Mouse (Mus musculus) liver, embryonic 14.5 days (tissue): ENCODE data around the gene Mcm3. TPM values are rescaled to one million over a fixed set of nuclear protein-coding genes. Genes with fewer than 3 reads are reported as not detected.

Source experiments
- ATAC-seq: fragments of 200-750 bp; cut with Nextera tagmentation; 2 replicates; pipeline ENCODE4 v1.8.0; 2017; ENCODE audit warnings: moderate number of reproducible peaks, mild to moderate bottlenecking, moderate library complexity; ENCODE audit not compliant: insufficient read depth
- DNase-seq, 3 experiments: peaks; one replicate each; pipeline ENCODE4 v3.0.0-alpha.2; 2012 to 2013; ENCODE audit warnings: low read depth in 3 of 3, low spot score in 3 of 3
- H3K27ac ChIP-seq: fragments of 300-500 bp; sonication (generic); 2 replicates; pipeline ENCODE4 v1.5.1; 2014; ENCODE audit warnings: moderate library complexity, mild to moderate bottlenecking, control low read depth, inconsistent platforms
- H3K27me3 ChIP-seq: fragments of 300-500 bp; sonication (generic); 2 replicates; pipeline ENCODE4 v1.6.1; 2014; ENCODE audit warnings: mild to moderate bottlenecking, low read length, moderate library complexity; ENCODE audit not compliant: control insufficient read depth, insufficient read depth
- H3K36me3 ChIP-seq: fragments of 300-500 bp; sonication (generic); replicated peaks from 2 replicates; pipeline ENCODE4 v1.6.1; 2014; ENCODE audit warnings: low read depth; ENCODE audit not compliant: control insufficient read depth, insufficient read depth
- H3K4me1 ChIP-seq, 2 experiments: fragments of 200-500 bp in 1 of 2; fragments of 300-500 bp in 1 of 2; sonication (generic) in 1 of 2; replicated peaks; 2 replicates each; pipeline ENCODE4 v1.6.1; 2012 to 2014; ENCODE audit warnings: antibody characterized with exemption in 1 of 2, inconsistent platforms in 1 of 2, low read length in 1 of 2; ENCODE audit not compliant: control insufficient read depth in 2 of 2, insufficient read depth in 2 of 2
- H3K4me2 ChIP-seq: fragments of 300-500 bp; sonication (generic); 2 replicates; pipeline ENCODE4 v1.6.1; 2014; ENCODE audit warnings: low read depth, mild to moderate bottlenecking, control low read depth, moderate library complexity
- H3K4me3 ChIP-seq, 2 experiments: fragments of 200-500 bp in 1 of 2; fragments of 300-500 bp in 1 of 2; sonication (generic) in 1 of 2; 2 replicates each; pipeline ENCODE4 v1.5.1; 2012 to 2014; ENCODE audit warnings: low read depth in 2 of 2, low read length in 2 of 2, mild to moderate bottlenecking in 2 of 2, control low read depth in 1 of 2, inconsistent platforms in 1 of 2, moderate library complexity in 1 of 2; ENCODE audit not compliant: insufficient read depth in 1 of 2
- H3K9ac ChIP-seq: fragments of 300-500 bp; sonication (generic); replicated peaks from 2 replicates; pipeline ENCODE4 v1.6.1; 2014; ENCODE audit warnings: mild to moderate bottlenecking, control low read depth, moderate library complexity
- H3K9me3 ChIP-seq: fragments of 300-500 bp; sonication (generic); 2 replicates; pipeline ENCODE4 v1.6.1; 2016; ENCODE audit warnings: low read length, mixed read lengths; ENCODE audit not compliant: control insufficient read depth
- CTCF ChIP-seq: IDR thresholded peaks from 2 replicates; pipeline ENCODE4 v1.5.1; 2016; ENCODE audit warnings: antibody characterized with exemption, low read depth, control low read depth
- EP300 ChIP-seq: IDR thresholded peaks from 2 replicates; pipeline ENCODE4 v1.6.1; 2016; ENCODE audit warnings: antibody characterized with exemption, low read depth
- WGBS: fragments of 180-500 bp; shearing (Covaris S2); extraction: QIAGEN DNeasy Blood & Tissue Kit; methylation state at CpG from one replicate; pipeline ENCODE4 v1.1.7; 2014; ENCODE audit not compliant: insufficient replicate concordance; 5-methylcytosine and 5-hydroxymethylcytosine counted together
- polyA plus RNA-seq, 2 experiments: library from polyadenylated mRNA; depleted of rRNA in 1 of 2; stranded (reverse) in 1 of 2; unstranded in 1 of 2; fragments of >200 nt; fragmentation: Nextera tagmentation in 1 of 2; extraction: Ambion mirVana in 1 of 2; gene quantifications; 2 replicates each; pipeline versions ENCODE4 v1.2.1 to v1.2.3; 2012 to 2014

Gene Mcm3
- 107 and 110 TPM in 2 replicates for polyA plus RNA-seq (2012; rRNA removed)
- polyA plus RNA-seq (2014; fragmentation: Nextera tagmentation; extraction: Ambion mirVana), result 154 and 173 TPM in 2 replicates

DNA sequence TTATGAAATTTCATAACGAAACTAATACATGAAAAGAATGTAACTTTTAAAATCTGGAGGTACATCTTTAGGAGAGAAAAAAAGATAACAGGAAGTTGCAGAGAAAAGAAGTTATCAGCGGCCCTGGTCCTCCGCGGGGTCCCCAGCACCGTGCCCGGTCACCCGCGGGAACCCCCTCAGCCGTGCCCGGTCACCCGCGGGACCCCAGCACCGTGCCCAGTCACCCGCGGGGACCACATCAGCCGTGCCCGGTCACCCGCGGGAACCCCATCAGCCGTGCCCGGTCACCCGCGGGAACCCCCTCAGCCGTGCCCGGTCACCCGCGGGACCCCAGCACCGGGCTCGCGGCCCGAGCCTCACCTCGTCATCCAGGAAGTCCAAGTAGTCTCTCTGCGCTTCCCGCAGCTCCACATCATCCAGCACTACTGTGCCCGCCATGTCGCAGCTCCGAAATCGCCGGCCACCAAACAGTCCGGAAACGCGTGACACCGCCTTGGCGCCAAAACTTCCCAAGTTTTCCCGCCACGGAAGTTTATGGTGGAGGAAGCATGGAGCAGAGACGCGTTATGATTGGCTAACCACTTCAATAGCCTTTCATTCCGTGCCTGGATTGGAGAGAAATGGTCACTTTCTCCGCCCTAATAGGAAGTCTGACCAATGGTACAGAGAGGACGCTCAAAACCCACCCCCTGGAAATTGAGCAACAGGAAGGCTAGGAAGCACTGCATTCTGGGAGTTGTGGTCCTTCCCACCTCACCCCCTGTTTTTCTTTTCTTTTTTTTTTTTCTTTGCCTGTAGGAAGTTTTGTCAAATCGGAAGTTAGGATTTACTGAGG is at the start of gene Mcm3:
TSS of gene Mcm3 (minus strand) at position 542 of the 835 bp plus-strand sequence.
- peaks cover 7 to 14% of the 10 kb centered on the region in 2 experiments for H3K4me1 ChIP-seq
- no peaks in the 10 kb centered on the region for H3K9me3 ChIP-seq
- peak within 1 kb of the TSS; percentile 75 for H3K9ac ChIP-seq
- under 1% methylated on average over 52 of the region's 52 CpGs for WGBS
- ATAC-seq, result peak; percentile 99
- H3K27ac ChIP-seq, result no peak within 1 kb of the TSS
- H3K4me3 ChIP-seq, result peak within 1 kb of the TSS; percentile 94 to 95
- peaks cover 36% of the 10 kb centered on the region for H3K36me3 ChIP-seq
- H3K4me2 ChIP-seq, result peak within 1 kb of the TSS; percentile 80
- DNase-seq, result peak; percentile 97
- no peak for TF ChIP-seq EP300
- TF ChIP-seq CTCF, result no peak
- no peaks in the 10 kb centered on the region for H3K27me3 ChIP-seq

DNA sequence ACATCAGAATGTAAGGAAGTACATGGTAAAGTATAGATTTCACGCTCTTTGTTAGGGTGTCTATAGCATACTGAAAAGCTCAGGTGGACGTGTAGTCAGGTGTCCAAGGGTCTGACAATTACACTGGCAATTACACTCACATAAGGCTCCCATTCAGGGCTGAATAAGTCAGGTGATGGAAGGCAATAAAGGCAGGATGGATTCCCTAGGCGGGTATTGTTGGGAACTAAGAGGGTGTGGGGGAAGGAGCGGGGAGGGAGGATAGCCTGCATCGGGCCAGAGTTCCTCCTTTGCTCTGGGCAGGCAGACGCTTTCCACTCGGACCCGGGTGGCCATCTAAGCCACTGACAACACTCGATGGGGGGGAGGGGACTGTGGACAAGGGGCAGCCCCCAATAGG is 47.9 kb upstream of the Mcm3 start:
- no peak overlapping the region for H3K9ac ChIP-seq
- WGBS, result 53% methylated on average over 9 of the region's 9 CpGs
- DNase-seq, result no peak
- no peaks in the 10 kb centered on the region for H3K27me3 ChIP-seq
- no peaks in the 10 kb centered on the region for H3K36me3 ChIP-seq
- no peak overlapping the region for H3K4me3 ChIP-seq
- TF ChIP-seq CTCF (no peak), EP300 (no peak)
- no peaks in the 10 kb centered on the region for H3K4me1 ChIP-seq
- H3K9me3 ChIP-seq, result no peaks in the 10 kb centered on the region
- H3K4me2 ChIP-seq, result no peak overlapping the region
- H3K27ac ChIP-seq, result no peak overlapping the region
- no peak for ATAC-seq

- WGBS, result 62% methylated on average over 8 of the region's 8 CpGs
- no peak overlapping the region for H3K4me3 ChIP-seq
- no peaks in the 10 kb centered on the region for H3K36me3 ChIP-seq
- H3K9me3 ChIP-seq, result no peaks in the 10 kb centered on the region
- H3K27ac ChIP-seq, result no peak overlapping the region
- no peaks in the 10 kb centered on the region for H3K4me1 ChIP-seq
- DNase-seq (no peak), ATAC-seq (no peak)
- no peak for TF ChIP-seq CTCF
- no peak for TF ChIP-seq EP300
- H3K4me2 ChIP-seq, result no peak overlapping the region
- no peak overlapping the region for H3K9ac ChIP-seq
- no peaks in the 10 kb centered on the region for H3K27me3 ChIP-seq
Observed at GRCm38 (mm10) chr1:20867241-20867902, 47.3 kb upstream of the Mcm3 start.

DNA sequence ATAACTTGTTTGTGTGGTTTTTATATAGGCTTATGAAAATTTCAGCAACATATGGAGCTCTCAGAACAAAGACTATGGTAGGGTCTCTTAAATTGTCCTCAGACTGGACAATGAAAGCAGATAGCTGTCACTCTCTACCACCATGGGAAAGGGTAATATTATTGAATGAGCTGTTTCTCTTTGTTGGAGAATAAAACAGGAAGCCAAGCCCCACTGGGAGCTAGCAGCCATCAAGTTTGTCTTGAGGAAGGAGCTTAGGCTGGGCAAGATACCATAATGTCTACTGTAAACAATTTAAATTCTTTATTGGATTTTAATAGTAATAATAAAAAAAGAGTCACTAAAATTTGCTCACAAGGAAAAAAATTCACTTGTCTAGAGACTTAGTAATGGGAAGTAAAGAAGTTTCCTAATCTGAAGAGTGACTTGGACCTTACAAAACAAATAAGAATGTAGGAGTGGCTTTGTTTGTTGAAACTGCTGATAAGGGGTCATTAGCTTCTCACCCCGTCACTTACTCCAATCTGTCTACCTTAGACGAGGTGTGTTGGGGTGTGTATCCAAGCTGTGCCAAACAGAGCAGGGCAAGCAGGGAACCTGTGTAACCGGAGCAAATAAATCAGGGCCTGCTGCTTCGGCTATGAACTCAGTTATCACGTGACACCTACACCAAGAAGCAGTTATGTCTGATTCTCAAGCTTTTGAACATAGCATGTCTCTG is 43.5 kb upstream of the Mcm3 start:
- ATAC-seq, result no peak
- no peaks in the 10 kb centered on the region for H3K27me3 ChIP-seq
- no peak for DNase-seq
- no peaks in the 10 kb centered on the region for H3K9me3 ChIP-seq
- no peaks in the 10 kb centered on the region for H3K36me3 ChIP-seq
- no peak overlapping the region for H3K27ac ChIP-seq
- WGBS, result 40% methylated on average over 5 of the region's 5 CpGs
- no peak overlapping the region for H3K4me3 ChIP-seq
- H3K4me1 ChIP-seq, result no peaks in the 10 kb centered on the region
- H3K4me2 ChIP-seq, result no peak overlapping the region
- H3K9ac ChIP-seq, result no peak overlapping the region
- TF ChIP-seq CTCF (no peak), EP300 (no peak)
